Mouse (Mus musculus) natural killer cell, adult 2 months (primary cell): ENCODE data around the gene Orai2.
"Not testable (repeated sequence)": the region's sequence is repeated elsewhere in the genome, so short reads cannot be mapped to it uniquely, and the experiment has no call there.

ENCODE experiments used
- DNase-seq, 2 experiments: peaks; one replicate each; pipeline ENCODE4 v3.0.0; 2022; ENCODE audit warnings: low spot score in 2 of 2

Orai2 gene

GRCm38 (mm10) chr5:136170512-136171362, at the start of gene Orai2:
Orai2 (minus strand) TSS chr5:136170713.
- peak; percentile 86 to 87 for DNase-seq

- DNase-seq = no peak
Observed at GRCm38 (mm10) chr5:136218585-136218984, 48.1 kb upstream of the Orai2 start.

GRCm38 (mm10) chr5:136217932-136218381, 47.4 kb upstream of the Orai2 start:
- peak in 1 of 2 experiments; percentile 38 for DNase-seq

GRCm38 (mm10) chr5:136217004-136217665, 46.6 kb upstream of the Orai2 start:
- DNase-seq = no peak

GRCm38 (mm10) chr5:136215958-136216357, 45.4 kb upstream of the Orai2 start:
- DNase-seq = peak in 1 of 2 experiments; percentile 30

GRCm38 (mm10) chr5:136215211-136215610, 44.7 kb upstream of the Orai2 start:
- no peak for DNase-seq

- DNase-seq = no peak
Observed at GRCm38 (mm10) chr5:136213716-136214115, 43.2 kb upstream of the Orai2 start.

GRCm38 (mm10) chr5:136212716-136213115, 42.2 kb upstream of the Orai2 start:
- DNase-seq = no peak

- DNase-seq = not testable (repeated sequence)
Observed at GRCm38 (mm10) chr5:136211341-136212102, 41.0 kb upstream of the Orai2 start.

- DNase-seq = no peak
Observed at GRCm38 (mm10) chr5:136210549-136210948, 40.0 kb upstream of the Orai2 start.

GRCm38 (mm10) chr5:136201832-136202231, 31.3 kb upstream of the Orai2 start:
- DNase-seq = peak in 1 of 2 experiments; percentile 48

- no peak for DNase-seq
Observed at GRCm38 (mm10) chr5:136199526-136199925, 29.0 kb upstream of the Orai2 start.

GRCm38 (mm10) chr5:136198474-136199391, 28.2 kb upstream of the Orai2 start, which contains the start of gene Prkrip1:
Prkrip1 (minus strand) TSS chr5:136198963.
- DNase-seq = peak; percentile 91 to 96

- DNase-seq = no peak
Observed at GRCm38 (mm10) chr5:136191870-136192269, 21.4 kb upstream of the Orai2 start.

- DNase-seq = peak; percentile 41 to 69
Observed at GRCm38 (mm10) chr5:136186723-136187122, 16.2 kb upstream of the Orai2 start.

GRCm38 (mm10) chr5:136183766-136184165, 13.3 kb upstream of the Orai2 start:
- no peak for DNase-seq

- no peak for DNase-seq
Observed at GRCm38 (mm10) chr5:136182830-136183229, 12.3 kb upstream of the Orai2 start.

- no peak for DNase-seq
Observed at GRCm38 (mm10) chr5:136182049-136182448, 11.5 kb upstream of the Orai2 start.

- no peak for DNase-seq
Observed at GRCm38 (mm10) chr5:136181197-136181596, 10.7 kb upstream of the Orai2 start.

- DNase-seq = peak; percentile 23 to 49
Observed at GRCm38 (mm10) chr5:136179594-136179993, 9.1 kb upstream of the Orai2 start.
